Mouse (Mus musculus) liver, embryonic 16.5 days (tissue): ENCODE measurements around the gene Cox11. TPM values are rescaled to one million over a fixed set of nuclear protein-coding genes. Genes with fewer than 3 reads are reported as not detected.

Experiments used
- ATAC-seq: fragments of 200-750 bp; cut with Nextera tagmentation; 2 replicates; pipeline ENCODE4 v1.8.0; 2017; ENCODE audit warnings: low read depth, mild to moderate bottlenecking, moderate number of reproducible peaks, moderate library complexity
- H3K27ac ChIP-seq: fragments of 300-500 bp; sonication (generic); 2 replicates; pipeline ENCODE4 v1.5.1; 2014; ENCODE audit warnings: mild to moderate bottlenecking, low read length
- H3K27me3 ChIP-seq: fragments of 300-500 bp; sonication (generic); 2 replicates; pipeline ENCODE4 v1.6.1; 2014; ENCODE audit warnings: low read depth, low read length, mixed read lengths; ENCODE audit not compliant: control insufficient read depth, insufficient read depth
- H3K36me3 ChIP-seq: fragments of 300-500 bp; sonication (generic); 2 replicates; pipeline ENCODE4 v1.6.1; 2014; ENCODE audit warnings: mild to moderate bottlenecking; ENCODE audit not compliant: control insufficient read depth, insufficient read depth
- H3K4me1 ChIP-seq: fragments of 300-500 bp; sonication (generic); 2 replicates; pipeline ENCODE4 v1.6.1; 2014; ENCODE audit warnings: low read depth, low read length, mixed read lengths; ENCODE audit not compliant: control insufficient read depth
- H3K4me2 ChIP-seq: fragments of 300-500 bp; sonication (generic); 2 replicates; pipeline ENCODE4 v1.6.1; 2014; ENCODE audit warnings: low read depth, low read length, mixed read lengths
- H3K4me3 ChIP-seq: fragments of 300-500 bp; sonication (generic); 2 replicates; pipeline ENCODE4 v1.5.1; 2014; ENCODE audit warnings: low read depth, mild to moderate bottlenecking, low read length
- H3K9ac ChIP-seq: fragments of 300-500 bp; sonication (generic); 2 replicates; pipeline ENCODE4 v1.6.1; 2014; ENCODE audit warnings: low read depth, low read length
- H3K9me3 ChIP-seq: fragments of 300-500 bp; sonication (generic); replicated peaks from 2 replicates; pipeline ENCODE4 v1.6.1; 2016; ENCODE audit warnings: low read length; ENCODE audit not compliant: control insufficient read depth
- WGBS: fragments of 180-500 bp; shearing (Covaris S2); extraction: QIAGEN DNeasy Blood & Tissue Kit; methylation state at CpG from one replicate; pipeline ENCODE4 v1.1.7; 2014; ENCODE audit not compliant: insufficient replicate concordance; 5-methylcytosine and 5-hydroxymethylcytosine counted together
- polyA plus RNA-seq: library from polyadenylated mRNA; unstranded; fragments of >200 nt; fragmentation: Nextera tagmentation; extraction: Ambion mirVana; gene quantifications from 2 replicates; pipeline ENCODE4 v1.2.1, GENCODE M21; 2015

Cox11 gene
- polyA plus RNA-seq, 1 experiment from 2014 or later: 17.9 TPM

- peak within 1 kb of the TSS; percentile 65 for H3K27ac ChIP-seq
- no peaks in the 10 kb centered on the region for H3K9me3 ChIP-seq
- whole genome bisulfite sequencing: 7% methylated on average over 45 of the region's 47 CpGs
- no peaks in the 10 kb centered on the region; the same call in 1 of the 2 replicates for H3K27me3 ChIP-seq
- H3K4me2 ChIP-seq: peak within 1 kb of the TSS; percentile 98
- peaks cover 37% of the 10 kb centered on the region for H3K4me1 ChIP-seq
- peak; percentile 96 for ATAC-seq
- peak within 1 kb of the TSS; percentile 77 for H3K4me3 ChIP-seq
- peaks cover 16% of the 10 kb centered on the region for H3K36me3 ChIP-seq
- peak within 1 kb of the TSS; percentile 82 for H3K9ac ChIP-seq
Observed at GRCm38 (mm10) chr11:90687460-90688416, 49.8 kb downstream of the Cox11 start, which contains the start of gene Tom1l1. Gene Tom1l1, minus strand, starts transcription at chr11:90688366.

GRCm38 (mm10) chr11:90690361-90690760 is 52.4 kb downstream of the Cox11 start:
- H3K9ac ChIP-seq: no peak overlapping the region
- no peak overlapping the region for H3K4me2 ChIP-seq
- no peak for ATAC-seq
- H3K4me1 ChIP-seq: peaks cover 27% of the 10 kb centered on the region
- H3K9me3 ChIP-seq: no peaks in the 10 kb centered on the region
- H3K27ac ChIP-seq: no peak overlapping the region
- no peaks in the 10 kb centered on the region; the same call in none of the 2 replicates for H3K27me3 ChIP-seq
- no peak overlapping the region for H3K4me3 ChIP-seq
- no peaks in the 10 kb centered on the region for H3K36me3 ChIP-seq
- 68% methylated on average over 6 of the region's 6 CpGs for WGBS

DNA sequence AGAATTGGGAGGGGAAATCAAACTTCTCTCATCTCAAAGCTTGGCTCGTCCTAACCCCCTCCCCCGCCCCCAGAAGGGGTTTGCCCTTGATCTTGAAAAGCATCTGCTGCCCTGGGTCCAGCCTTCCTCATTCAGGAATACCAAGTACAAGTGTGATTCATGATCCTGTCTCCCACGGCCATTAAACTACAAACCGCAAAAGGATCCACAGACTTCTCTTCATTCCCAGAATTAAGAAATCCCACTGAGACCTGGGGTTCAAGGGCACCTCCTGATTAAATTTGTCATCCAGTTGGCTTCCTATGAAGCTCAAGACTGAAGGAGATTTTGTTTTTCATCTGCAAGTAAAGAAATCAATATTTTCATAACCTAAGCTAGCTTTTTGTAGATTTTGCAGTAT is 56.2 kb downstream of the Cox11 start:
- no peak overlapping the region for H3K27ac ChIP-seq
- 53% methylated on average over 4 of the region's 4 CpGs for WGBS
- peaks cover 11% of the 10 kb centered on the region for H3K4me1 ChIP-seq
- H3K36me3 ChIP-seq: no peaks in the 10 kb centered on the region
- H3K9me3 ChIP-seq: no peaks in the 10 kb centered on the region
- no peak overlapping the region for H3K4me2 ChIP-seq
- H3K9ac ChIP-seq: no peak overlapping the region
- H3K27me3 ChIP-seq: peaks cover 4% of the 10 kb centered on the region
- ATAC-seq: no peak
- H3K4me3 ChIP-seq: no peak overlapping the region

Other genes with a start within 250 kb of the Cox11 start
- gene Hlf, start 247.3 kb upstream of the Cox11 start, polyA plus RNA-seq: 6.0 and 7.1 TPM in 2 replicates
- 6.0 and 6.6 TPM in 2 replicates for gene Stxbp4, start 89 bp upstream of the Cox11 start, polyA plus RNA-seq
- 50.3 and 51.8 TPM in 2 replicates for gene Tom1l1, start 50.2 kb downstream of the Cox11 start, polyA plus RNA-seq